Mouse (Mus musculus): ENCODE results near the gene Cnot6.

DNA sequence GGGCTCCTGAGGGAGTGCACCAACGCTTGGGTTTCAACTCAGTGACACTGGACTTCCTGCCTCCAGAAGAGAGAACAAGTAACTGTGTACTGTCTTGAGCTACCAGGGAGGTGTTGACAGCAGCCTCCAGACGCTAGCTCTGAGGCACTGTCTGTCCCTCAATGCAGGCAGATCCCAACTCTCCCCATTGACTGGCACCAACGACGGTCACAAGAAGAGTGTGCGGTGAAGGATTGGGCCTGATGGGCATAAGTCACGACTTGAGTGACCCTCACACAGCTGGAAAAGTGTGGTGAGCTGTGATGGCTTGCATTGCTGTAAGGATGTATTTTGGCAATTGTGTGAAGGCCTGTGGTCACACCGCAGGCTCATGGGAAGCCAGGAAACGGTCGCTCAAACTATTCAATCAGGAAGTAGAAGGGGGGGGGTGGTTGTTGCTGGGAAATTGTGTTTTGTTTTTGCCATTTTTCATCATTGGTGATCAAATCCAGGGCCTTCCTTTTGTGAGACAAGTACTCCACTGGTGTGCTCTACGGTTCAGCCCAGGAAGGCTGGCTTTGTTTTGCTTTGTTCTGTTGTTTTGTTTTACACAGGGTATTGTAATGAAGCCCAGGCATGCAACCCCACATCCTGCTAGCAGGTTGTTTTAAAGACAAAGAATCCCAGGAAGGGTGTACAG is 53.6 kb downstream of the Cnot6 start:
- TF ChIP-seq EP300 (IDR thresholded peaks at IDR 0.05) = no peak; the same call in 1 of the 2 replicates
- TF ChIP-seq CTCF (IDR thresholded peaks at IDR 0.05) = no peak
